Comparison of ENCODE assay signal across 21 mouse cellular contexts in the genomic region with DNA sequence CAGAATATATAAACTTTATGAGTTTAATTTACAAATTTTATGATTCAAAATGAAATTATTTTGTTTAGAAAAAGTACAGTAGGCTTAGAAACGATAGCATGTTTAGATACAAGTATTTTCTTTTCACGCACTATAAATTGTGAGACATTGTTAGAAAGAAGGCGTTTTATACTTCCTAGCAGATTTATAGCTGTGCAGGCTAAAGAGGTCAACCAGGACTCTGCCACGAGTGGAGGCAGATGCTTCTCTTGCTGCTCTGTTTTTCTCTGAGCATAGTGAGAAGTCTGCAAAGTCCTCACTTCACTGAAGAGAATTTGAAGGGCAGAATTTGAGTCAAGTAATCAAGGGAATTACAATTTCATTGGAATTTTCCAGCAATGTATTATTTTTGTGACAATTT.
DNase-seq lines count a peak whose midpoint lies in the region; ATAC-seq and TF ChIP-seq lines count a peak whose summit lies in the region.
"Had no signal": no experiment of that assay in that cellular context is flagged by ENCODE, and none has a peak within 500 bp of the region (broad histone marks: within the 10 kb centered on the region; RNA-seq: fewer than 3 reads in every experiment).

No protein-coding gene starts in this region.

- no peak overlapping the region for H3K4me3 ChIP-seq in kidney, embryonic 15.5 days (replicated peaks)
- H3K4me3 ChIP-seq in kidney, postnatal 0 days (replicated peaks; ENCODE audit: low read depth, low read length) = no peak overlapping the region
- H3K4me3 ChIP-seq in kidney, embryonic 14.5 days (ENCODE audit: low read length) = no peak overlapping the region

- no peak for DNase-seq in kidney, adult 18-20 months
- peak; percentile 63 for DNase-seq in kidney, postnatal 0 days (ENCODE audit: low spot score)
- DNase-seq in mesoderm, embryonic 11.5 days (ENCODE audit: low read depth, low spot score) = peak; percentile 19
- DNase-seq in thymus, postnatal 10 days (ENCODE audit: low spot score in 2 of 2) = no peak
- DNase-seq: adrenal gland, adult 2 months; adrenal gland, adult 8-10 months; adrenal gland, postnatal 10 days; adrenal gland, postnatal 14 days; adrenal gland, postnatal 25 days; adrenal gland, postnatal 36 days; B cell, adult 2 months; cerebellum, adult 11 months; cerebellum, adult 11-12 months; cerebellum, adult 18-20 months had no signal

- WGBS in kidney, embryonic 15.5 days = 20% methylated on average over 4 of the region's 4 CpGs
- WGBS in kidney, postnatal 0 days = 12% methylated on average over 4 of the region's 4 CpGs
- 20% methylated on average over 4 of the region's 4 CpGs for WGBS in kidney, embryonic 14.5 days

- no peaks in the 10 kb centered on the region for H3K9me3 ChIP-seq in kidney, embryonic 15.5 days (replicated peaks)
- no peaks in the 10 kb centered on the region for H3K9me3 ChIP-seq in kidney, postnatal 0 days (replicated peaks; ENCODE audit: low read length)
- no peaks in the 10 kb centered on the region for H3K9me3 ChIP-seq in kidney, embryonic 14.5 days (ENCODE audit: control insufficient read depth, low read length)
- H3K9me3 ChIP-seq: G1E had no signal

- H3K4me1 ChIP-seq in kidney, embryonic 15.5 days = no peaks in the 10 kb centered on the region
- no peaks in the 10 kb centered on the region for H3K4me1 ChIP-seq in kidney, postnatal 0 days (replicated peaks; ENCODE audit: insufficient read depth, low read length)
- no peaks in the 10 kb centered on the region for H3K4me1 ChIP-seq in kidney, embryonic 14.5 days (ENCODE audit: control insufficient read depth, insufficient read depth, low read length)

- H3K27me3 ChIP-seq in kidney, embryonic 15.5 days = no peaks in the 10 kb centered on the region
- H3K27me3 ChIP-seq in kidney, postnatal 0 days (ENCODE audit: insufficient read depth, low read length) = no peaks in the 10 kb centered on the region
- no peaks in the 10 kb centered on the region for H3K27me3 ChIP-seq in kidney, embryonic 14.5 days (ENCODE audit: control insufficient read depth, insufficient read depth, low read length)
- H3K27me3 ChIP-seq: CH12.LX had no signal

- TF ChIP-seq CTCF in kidney, postnatal 0 days (IDR thresholded peaks at IDR 0.05; ENCODE audit: low read depth) = no peak

- H3K9ac ChIP-seq in kidney, embryonic 15.5 days = no peak overlapping the region
- no peak overlapping the region for H3K9ac ChIP-seq in kidney, postnatal 0 days (ENCODE audit: low read depth, low read length)
- no peak overlapping the region for H3K9ac ChIP-seq in kidney, embryonic 14.5 days (ENCODE audit: low read depth, low read length)

- no peaks in the 10 kb centered on the region for H3K36me3 ChIP-seq in kidney, embryonic 15.5 days
- no peaks in the 10 kb centered on the region for H3K36me3 ChIP-seq in kidney, postnatal 0 days (ENCODE audit: insufficient read depth, low read length)
- no peaks in the 10 kb centered on the region for H3K36me3 ChIP-seq in kidney, embryonic 14.5 days (ENCODE audit: control insufficient read depth, insufficient read depth, low read length)
- H3K36me3 ChIP-seq: G1E had no signal

- 0 out of 2 replicates have a peak, but pooled peaks have one; percentile 67 for ATAC-seq in kidney, embryonic 15.5 days (replicated peaks; ENCODE audit: low FRiP score)
- ATAC-seq in kidney, postnatal 0 days (replicated peaks; ENCODE audit: low FRiP score, low read depth) = no peak
- ATAC-seq in kidney, embryonic 14.5 days (ENCODE audit: low FRiP score, low TSS enrichment) = no peak
- ATAC-seq: activated CD4-positive, CD25-positive, alpha-beta regulatory T cell, adult 4 months; CD4-positive, CD25-positive, alpha-beta regulatory T cell, adult 4 months; Patski had no signal

- H3K4me2 ChIP-seq in kidney, embryonic 15.5 days = no peak overlapping the region
- H3K4me2 ChIP-seq in kidney, postnatal 0 days (ENCODE audit: low read length) = no peak overlapping the region
- no peak overlapping the region for H3K4me2 ChIP-seq in kidney, embryonic 14.5 days (replicated peaks; ENCODE audit: low read depth, low read length)

- H3K27ac ChIP-seq in kidney, embryonic 15.5 days = no peak overlapping the region
- no peak overlapping the region for H3K27ac ChIP-seq in kidney, postnatal 0 days
- H3K27ac ChIP-seq in kidney, embryonic 14.5 days (ENCODE audit: low read depth, low read length) = no peak overlapping the region

Comparison
In these comparisons a context has a peak if more than half of its experiments do, and no peak if none do; other contexts are left out.
1. DNase-seq: peak in kidney, postnatal 0 days (single experiment) and mesoderm, embryonic 11.5 days (single experiment); none in kidney, adult 18-20 months (single experiment) and thymus, postnatal 10 days (0 of 2).